Mouse (Mus musculus): ENCODE results near the gene Kcnj10.

DNA sequence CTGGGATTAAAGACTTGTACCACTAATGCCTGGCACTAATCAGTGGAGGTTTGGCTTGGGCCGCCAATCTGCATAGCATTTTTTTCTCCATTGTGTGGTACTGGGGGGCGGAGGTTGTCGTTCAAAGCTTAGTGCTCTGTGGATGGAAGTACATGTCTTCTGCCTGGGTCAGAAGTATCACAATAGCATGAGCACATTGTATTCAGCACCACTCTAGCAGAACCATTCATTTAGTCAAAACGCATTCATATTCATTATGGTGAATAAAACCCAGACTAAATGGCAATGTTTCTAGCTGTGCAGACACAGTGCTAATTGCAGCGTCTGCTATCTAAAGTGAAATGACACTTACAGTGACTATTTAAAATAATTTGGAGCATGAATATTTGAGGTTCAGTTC lies 46.2 kb downstream of the Kcnj10 start:
- TF ChIP-seq CTCF (IDR thresholded peaks at IDR 0.05 in 2 of 3, conservative IDR thresholded peaks at IDR 0.05 in 1 of 3; ENCODE audit: control insufficient read depth in 1 of 3, insufficient read depth in 1 of 3, low read depth in 2 of 3, low read length in 3 of 3, poor library complexity in 1 of 3, severe bottlenecking in 1 of 3) (no peak), NRF1 (IDR thresholded peaks at IDR 0.05; ENCODE audit: insufficient read depth, low read depth, low read length, poor library complexity, severe bottlenecking) (no peak), TCF12 (IDR thresholded peaks at IDR 0.05; ENCODE audit: low read depth, low read length) (no peak), MAFK (IDR thresholded peaks at IDR 0.05; ENCODE audit: borderline replicate concordance, low read depth, low read length) (no peak), RCOR1 (IDR thresholded peaks at IDR 0.05; ENCODE audit: low read depth, low read length) (no peak), SMC3 (IDR thresholded peaks at IDR 0.05; ENCODE audit: low read depth, low read length) (no peak), USF1 (IDR thresholded peaks at IDR 0.05; ENCODE audit: low read depth, low read length) (no peak), USF2 (IDR thresholded peaks at IDR 0.05; ENCODE audit: borderline replicate concordance in 1 of 2, insufficient read depth in 1 of 2, low read depth in 1 of 2, low read length in 2 of 2) (no peak), TBP (IDR thresholded peaks at IDR 0.05; ENCODE audit: low read depth, low read length) (no peak), ZC3H11A (IDR thresholded peaks at IDR 0.05; ENCODE audit: low read depth, low read length) (no peak), ELF1 (IDR thresholded peaks at IDR 0.05; ENCODE audit: low read depth, low read length) (no peak)
